Mouse (Mus musculus): Measurements from ENCODE around the gene Rpl22. TPM values are rescaled to one million over a fixed set of nuclear protein-coding genes. Genes with fewer than 3 reads are reported as not detected.

Rpl22 gene
- polyA plus RNA-seq, 1 experiment from 2014 or later, result 372 TPM

- H3K4me3 ChIP-seq (ENCODE audit: low read depth, low read length), result no peak overlapping the region
- no peak for TF ChIP-seq EP300 (optimal IDR thresholded peaks at IDR 0.05)
- 82% methylated on average over 14 of the region's 14 CpGs for WGBS
- DNase-seq (ENCODE audit: low spot score) (no peak), ATAC-seq (ENCODE audit: low FRiP score, low TSS enrichment) (no peak)
- peaks cover 8% of the 10 kb centered on the region for H3K36me3 ChIP-seq (ENCODE audit: control insufficient read depth, insufficient read depth, low read length)
- no peak overlapping the region for H3K4me2 ChIP-seq (replicated peaks; ENCODE audit: low read depth)
- no peaks in the 10 kb centered on the region for H3K27me3 ChIP-seq (ENCODE audit: control insufficient read depth, insufficient read depth, low read length)
- H3K27ac ChIP-seq (replicated peaks), result no peak overlapping the region
- H3K4me1 ChIP-seq (replicated peaks; ENCODE audit: control insufficient read depth, insufficient read depth), result peaks cover 5% of the 10 kb centered on the region; the same call in 1 of the 2 replicates
- H3K9me3 ChIP-seq (ENCODE audit: control insufficient read depth, low read length), result no peaks in the 10 kb centered on the region
- no peak overlapping the region for H3K9ac ChIP-seq (ENCODE audit: low read length)
Observed at GRCm38 (mm10) chr4:152298836-152299235, 26.7 kb upstream of the Rpl22 start.

- Histone ChIP-seq H3K4me1 (replicated peaks; ENCODE audit: control insufficient read depth, insufficient read depth) (peaks cover 5% of the 10 kb centered on the region; the same call in 1 of the 2 replicates), H3K27me3 (ENCODE audit: control insufficient read depth, insufficient read depth, low read length) (no peaks in the 10 kb centered on the region), H3K9me3 (ENCODE audit: control insufficient read depth, low read length) (no peaks in the 10 kb centered on the region), H3K4me3 (ENCODE audit: low read depth, low read length) (no peak overlapping the region), H3K4me2 (replicated peaks; ENCODE audit: low read depth) (no peak overlapping the region), H3K27ac (replicated peaks) (no peak overlapping the region), H3K9ac (ENCODE audit: low read length) (no peak overlapping the region), H3K36me3 (ENCODE audit: control insufficient read depth, insufficient read depth, low read length) (peaks cover 8% of the 10 kb centered on the region)
- DNase-seq (ENCODE audit: low spot score) (no peak), ATAC-seq (ENCODE audit: low FRiP score, low TSS enrichment) (no peak)
- TF ChIP-seq CTCF (IDR thresholded peaks at IDR 0.05; ENCODE audit: low read depth) (no peak), EP300 (optimal IDR thresholded peaks at IDR 0.05) (no peak)
- 92% methylated on average over 8 of the region's 8 CpGs for WGBS
Observed at GRCm38 (mm10) chr4:152300375-152300774, 25.2 kb upstream of the Rpl22 start.

- Histone ChIP-seq H3K27ac (replicated peaks) (no peak overlapping the region), H3K4me3 (ENCODE audit: low read depth, low read length) (no peak overlapping the region), H3K4me2 (replicated peaks; ENCODE audit: low read depth) (no peak overlapping the region), H3K4me1 (replicated peaks; ENCODE audit: control insufficient read depth, insufficient read depth) (peaks cover 5% of the 10 kb centered on the region; the same call in 1 of the 2 replicates), H3K27me3 (ENCODE audit: control insufficient read depth, insufficient read depth, low read length) (no peaks in the 10 kb centered on the region), H3K9ac (ENCODE audit: low read length) (no peak overlapping the region), H3K9me3 (ENCODE audit: control insufficient read depth, low read length) (no peaks in the 10 kb centered on the region), H3K36me3 (ENCODE audit: control insufficient read depth, insufficient read depth, low read length) (peaks cover 8% of the 10 kb centered on the region)
- WGBS, result 75% methylated on average over 11 of the region's 11 CpGs
- TF ChIP-seq CTCF (IDR thresholded peaks at IDR 0.05; ENCODE audit: low read depth), result no peak
- no peak for TF ChIP-seq EP300 (optimal IDR thresholded peaks at IDR 0.05)
- ATAC-seq (ENCODE audit: low FRiP score, low TSS enrichment) (no peak), DNase-seq (ENCODE audit: low spot score) (no peak)
Observed at GRCm38 (mm10) chr4:152302012-152302411, 23.5 kb upstream of the Rpl22 start.

GRCm38 (mm10) chr4:152303172-152303571 is 22.4 kb upstream of the Rpl22 start:
- ATAC-seq (ENCODE audit: low FRiP score, low TSS enrichment) (no peak), DNase-seq (ENCODE audit: low spot score) (no peak)
- Histone ChIP-seq H3K27me3 (ENCODE audit: control insufficient read depth, insufficient read depth, low read length) (no peaks in the 10 kb centered on the region), H3K9ac (ENCODE audit: low read length) (no peak overlapping the region), H3K9me3 (ENCODE audit: control insufficient read depth, low read length) (no peaks in the 10 kb centered on the region), H3K36me3 (ENCODE audit: control insufficient read depth, insufficient read depth, low read length) (peaks cover 8% of the 10 kb centered on the region), H3K4me1 (replicated peaks; ENCODE audit: control insufficient read depth, insufficient read depth) (peaks cover 2% of the 10 kb centered on the region; the same call in 1 of the 2 replicates), H3K4me2 (replicated peaks; ENCODE audit: low read depth) (no peak overlapping the region), H3K27ac (replicated peaks) (no peak overlapping the region), H3K4me3 (ENCODE audit: low read depth, low read length) (no peak overlapping the region)
- 92% methylated on average over 10 of the region's 10 CpGs for WGBS
- no peak for TF ChIP-seq CTCF (IDR thresholded peaks at IDR 0.05; ENCODE audit: low read depth)
- TF ChIP-seq EP300 (optimal IDR thresholded peaks at IDR 0.05), result no peak

- no peak for ATAC-seq (ENCODE audit: low FRiP score, low TSS enrichment)
- DNase-seq (ENCODE audit: low spot score), result no peak
- WGBS, result 89% methylated on average over 6 of the region's 6 CpGs
Observed at GRCm38 (mm10) chr4:152304685-152305084, 20.9 kb upstream of the Rpl22 start.

GRCm38 (mm10) chr4:152305991-152306390 is 19.6 kb upstream of the Rpl22 start:
- no peak for ATAC-seq (ENCODE audit: low FRiP score, low TSS enrichment)
- Histone ChIP-seq H3K27ac (replicated peaks) (no peak overlapping the region), H3K36me3 (ENCODE audit: control insufficient read depth, insufficient read depth, low read length) (peaks cover 7% of the 10 kb centered on the region; the same call in 1 of the 2 replicates), H3K4me1 (replicated peaks; ENCODE audit: control insufficient read depth, insufficient read depth) (no peaks in the 10 kb centered on the region), H3K4me3 (ENCODE audit: low read depth, low read length) (no peak overlapping the region), H3K27me3 (ENCODE audit: control insufficient read depth, insufficient read depth, low read length) (no peaks in the 10 kb centered on the region), H3K9me3 (ENCODE audit: control insufficient read depth, low read length) (no peaks in the 10 kb centered on the region), H3K4me2 (replicated peaks; ENCODE audit: low read depth) (no peak overlapping the region), H3K9ac (ENCODE audit: low read length) (no peak overlapping the region)
- DNase-seq (ENCODE audit: low spot score), result no peak
- 73% methylated on average over 6 of the region's 6 CpGs for WGBS
- no peak for TF ChIP-seq CTCF (IDR thresholded peaks at IDR 0.05; ENCODE audit: low read depth)
- no peak for TF ChIP-seq EP300 (optimal IDR thresholded peaks at IDR 0.05)

More at GRCm38 (mm10) chr4:152304685-152305084, 20.9 kb upstream of the Rpl22 start:
- no peak overlapping the region for H3K4me3 ChIP-seq (ENCODE audit: low read depth, low read length)
- H3K27ac ChIP-seq (replicated peaks), result no peak overlapping the region
- H3K4me2 ChIP-seq (replicated peaks; ENCODE audit: low read depth), result no peak overlapping the region
- H3K27me3 ChIP-seq (ENCODE audit: control insufficient read depth, insufficient read depth, low read length), result no peaks in the 10 kb centered on the region
- H3K9me3 ChIP-seq (ENCODE audit: control insufficient read depth, low read length), result no peaks in the 10 kb centered on the region
- no peak for TF ChIP-seq CTCF (IDR thresholded peaks at IDR 0.05; ENCODE audit: low read depth)
- no peak for TF ChIP-seq EP300 (optimal IDR thresholded peaks at IDR 0.05)
- no peaks in the 10 kb centered on the region for H3K4me1 ChIP-seq (replicated peaks; ENCODE audit: control insufficient read depth, insufficient read depth)
- H3K9ac ChIP-seq (ENCODE audit: low read length), result no peak overlapping the region
- H3K36me3 ChIP-seq (ENCODE audit: control insufficient read depth, insufficient read depth, low read length), result peaks cover 12% of the 10 kb centered on the region
